Mouse (Mus musculus) B cell, adult (primary cell): ENCODE data around the gene Agbl4. TPM values are rescaled to one million over a fixed set of nuclear protein-coding genes. Genes with fewer than 3 reads are reported as not detected.

Experiments
- total RNA-seq: library from RNA; stranded (reverse); gene quantifications from 4 replicates; pipeline ENCODE4 v1.2.4, GENCODE M21; 2023; ENCODE audit not compliant: inconsistent age

Gene Agbl4
- total RNA-seq: not detected in 4 replicates

DNA sequence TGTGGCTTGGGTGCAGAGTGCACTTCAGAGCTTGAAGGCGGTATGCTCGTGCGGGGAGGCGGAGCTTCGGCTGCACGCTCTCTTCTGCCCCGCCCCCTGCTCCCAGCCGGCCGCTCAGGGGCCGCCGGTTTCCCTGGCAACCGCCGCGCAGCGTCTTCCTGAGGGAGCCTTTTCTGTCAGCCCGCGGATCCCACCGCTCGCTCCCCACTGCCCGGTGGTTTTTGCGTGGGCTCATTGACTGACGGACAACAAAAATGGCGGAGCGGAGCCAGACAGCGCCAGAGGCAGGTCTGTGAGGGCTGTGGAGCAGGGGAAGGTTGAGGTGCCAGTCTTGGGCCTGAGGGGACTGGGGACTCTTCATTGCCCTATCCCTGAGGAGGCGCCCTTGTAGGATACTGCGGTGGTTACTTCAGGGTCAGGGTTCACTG, at the start of gene Agbl4:
Gene Agbl4, plus strand, starts transcription at position 44 of the 428 bp plus-strand sequence.

GRCm38 (mm10) chr4:110351178-110352000, 46.1 kb upstream of the Agbl4 start, which contains the start of gene Elavl4:
Gene Elavl4, minus strand, starts transcription at chr4:110351909.

GRCm38 (mm10) chr4:111414818-111415488, 1017.5 kb downstream of the Agbl4 start, which contains the start of gene Bend5:
Gene Bend5, plus strand, starts transcription at chr4:111415006.

Other genes starting within 250 kb of the Agbl4 start
- gene Elavl4, start 45.8 kb upstream of the Agbl4 start, total RNA-seq: 0.42 to 0.45 TPM in 2 of 4 replicates, not detected in the others